Mouse (Mus musculus): ENCODE measurements around the gene Tsga13.

Gene Tsga13

DNA sequence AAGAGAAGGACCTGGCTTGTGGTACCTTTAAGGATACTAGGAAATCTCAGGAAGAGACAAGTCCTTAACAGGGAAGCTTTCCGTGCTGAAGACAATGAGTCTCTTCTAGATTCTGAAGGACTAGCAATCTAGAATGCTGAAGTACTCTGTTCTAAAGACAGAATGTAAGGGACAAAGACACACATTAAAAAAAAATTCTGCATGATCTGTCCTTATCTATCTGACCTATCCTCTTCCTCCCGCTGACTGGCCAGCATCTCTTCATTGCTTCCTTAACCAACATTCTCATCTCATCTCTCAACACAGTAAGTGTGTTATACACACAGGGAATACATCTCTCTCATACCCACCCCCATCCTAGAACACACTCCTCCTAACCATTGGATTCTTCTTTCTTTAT lies at the start of gene Tsga13:
Gene Tsga13, minus strand, starts transcription at position 101 of the 400 bp plus-strand sequence.
- DNase-seq, result no peak

DNA sequence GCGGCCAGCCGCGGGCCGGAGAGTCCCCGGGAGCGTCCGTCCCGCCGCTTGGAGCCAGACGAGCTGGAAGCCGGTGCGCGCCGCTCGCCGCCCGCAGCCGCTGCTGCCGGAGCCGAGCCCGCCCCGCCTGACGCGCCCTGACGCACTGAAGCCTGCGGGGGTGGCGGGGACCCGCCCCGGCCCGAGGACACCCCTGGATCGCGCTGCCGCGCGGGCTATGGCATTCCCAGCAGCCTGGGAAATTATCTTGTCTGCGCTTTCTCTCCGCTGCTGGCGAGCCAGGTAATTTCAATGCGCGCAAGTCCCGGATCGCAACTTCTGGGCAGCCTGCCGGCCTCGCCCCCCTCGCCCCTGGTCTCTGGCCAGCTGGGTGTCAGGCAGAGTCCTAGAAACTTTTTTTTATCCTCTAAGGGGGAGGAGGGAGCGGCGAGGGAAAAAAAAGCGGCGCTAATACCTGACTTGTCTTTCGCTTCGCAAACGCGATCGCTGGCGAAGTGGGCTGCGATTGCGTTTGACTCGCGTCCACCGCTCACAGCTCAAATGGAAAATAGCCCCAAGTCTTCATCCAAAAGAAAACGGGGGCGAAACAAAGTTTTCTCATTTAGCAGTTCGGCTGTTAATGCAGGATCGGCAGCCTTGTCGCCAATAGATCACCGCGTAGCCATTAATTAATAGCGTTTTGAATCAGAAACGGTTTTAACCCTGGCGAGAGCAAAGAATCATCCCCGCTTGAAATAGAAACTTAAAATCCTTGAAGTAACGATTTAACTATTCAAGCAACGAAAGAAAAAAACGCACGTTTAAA lies 43.6 kb upstream of the Tsga13 start, which contains the start of gene Klf14:
Gene Klf14, minus strand, starts transcription at position 343 of the 805 bp plus-strand sequence.
- DNase-seq, result peak; percentile 40

DNA sequence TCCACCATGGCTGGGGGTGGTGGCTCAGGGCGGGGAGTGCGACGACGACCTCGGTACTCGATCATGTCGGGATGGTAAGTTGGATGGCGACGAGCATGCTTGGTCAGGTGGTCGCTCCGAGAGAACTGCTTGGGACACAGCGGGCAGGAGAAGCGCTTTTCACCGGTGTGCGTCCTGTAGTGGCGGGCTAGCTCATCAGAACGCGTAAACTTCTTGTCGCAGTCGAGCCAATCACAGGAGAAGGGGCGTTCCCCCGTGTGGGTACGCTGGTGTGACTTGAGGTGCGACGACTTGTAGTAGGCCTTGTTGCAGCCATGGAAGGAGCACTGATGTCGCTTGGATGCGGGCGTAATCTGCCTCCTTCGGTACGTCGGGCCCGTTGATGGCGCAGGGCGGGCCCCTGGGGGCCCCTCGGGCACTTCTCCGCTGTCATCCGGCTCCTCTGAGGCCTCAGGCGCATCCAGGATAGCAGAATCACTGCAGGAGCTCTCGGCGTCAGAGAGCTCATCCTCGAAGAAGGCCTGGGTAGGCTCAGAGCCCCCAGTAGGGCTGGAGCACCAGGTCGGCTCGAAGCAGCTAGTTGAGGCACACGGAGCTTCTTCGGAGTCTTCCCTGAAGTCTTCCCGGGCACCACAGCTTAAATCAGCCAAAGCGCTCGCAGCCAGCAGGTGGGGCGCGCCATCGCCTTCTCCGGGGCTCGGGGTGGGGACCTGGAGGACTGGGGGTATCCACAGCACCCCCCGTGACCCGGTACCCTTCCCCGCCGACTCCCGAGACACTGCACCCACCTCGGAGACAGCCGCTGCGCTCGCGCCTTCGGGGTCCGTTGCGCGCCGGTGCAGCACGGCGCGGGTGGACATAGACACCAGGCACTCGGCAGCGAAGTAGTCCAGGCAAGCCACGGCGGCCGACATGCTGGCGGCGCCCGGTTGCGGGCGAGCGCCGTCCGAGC lies 42.7 kb upstream of the Tsga13 start:
- peak; percentile 25 for DNase-seq

DNA sequence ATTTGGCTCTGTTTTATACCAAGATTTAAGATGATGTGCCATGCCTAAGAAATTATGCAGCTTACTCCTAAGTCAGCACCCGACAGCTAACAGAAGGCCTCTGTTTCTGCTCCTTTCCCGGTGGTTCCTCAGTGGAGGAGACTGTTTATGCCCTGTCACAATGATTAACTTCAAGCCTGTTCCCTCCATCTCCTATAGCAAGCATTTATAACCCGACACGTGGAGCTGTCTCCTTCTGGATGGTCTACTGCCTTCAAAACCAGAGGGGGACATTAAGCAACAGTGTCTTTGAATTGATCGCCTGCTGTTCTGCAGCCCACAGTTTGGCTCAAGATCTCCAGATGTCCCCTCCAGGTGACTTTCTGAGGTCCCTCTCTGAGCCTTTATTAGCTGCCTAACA lies 23.9 kb upstream of the Tsga13 start:
- no peak for DNase-seq

DNA sequence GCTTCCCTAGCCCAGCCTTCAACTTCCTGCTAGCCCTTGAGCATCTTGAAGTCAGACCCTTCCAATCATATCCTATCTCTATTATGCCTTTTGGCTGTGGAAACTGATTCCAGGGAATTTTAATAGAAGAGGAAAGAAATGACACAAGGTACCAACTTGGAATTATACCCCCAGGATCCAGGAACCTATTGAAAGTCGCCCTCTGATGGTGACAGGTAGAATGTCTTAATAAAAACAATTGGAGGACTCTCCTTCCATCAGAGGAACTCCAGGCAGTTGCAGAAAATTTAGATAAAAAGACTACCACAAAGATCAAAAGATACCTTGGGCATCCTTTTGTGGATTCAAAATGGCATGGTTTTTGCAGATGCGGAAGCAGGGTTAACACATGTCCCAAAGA lies 7.4 kb upstream of the Tsga13 start:
- DNase-seq, result peak; percentile 4

DNA sequence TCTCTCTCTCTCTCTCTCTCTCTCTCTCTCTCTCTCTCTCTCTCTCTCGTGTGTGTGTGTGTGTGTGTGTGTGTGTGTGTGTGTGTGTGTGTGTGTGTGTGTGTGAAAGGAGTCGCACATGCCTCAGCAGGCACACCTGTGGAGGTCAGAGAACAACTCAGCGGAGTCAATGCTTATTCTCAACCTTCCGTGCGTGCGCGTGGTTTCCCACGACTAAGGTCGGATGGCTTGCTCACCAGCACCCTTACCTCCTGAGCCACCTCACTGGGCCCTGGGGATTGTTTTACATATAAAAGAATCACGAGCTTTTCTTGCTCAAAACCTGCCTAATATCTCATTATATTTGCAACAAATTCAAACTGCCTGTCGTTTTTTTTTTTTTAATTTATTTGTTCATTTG lies 6.5 kb upstream of the Tsga13 start:
- no peak for DNase-seq

DNA sequence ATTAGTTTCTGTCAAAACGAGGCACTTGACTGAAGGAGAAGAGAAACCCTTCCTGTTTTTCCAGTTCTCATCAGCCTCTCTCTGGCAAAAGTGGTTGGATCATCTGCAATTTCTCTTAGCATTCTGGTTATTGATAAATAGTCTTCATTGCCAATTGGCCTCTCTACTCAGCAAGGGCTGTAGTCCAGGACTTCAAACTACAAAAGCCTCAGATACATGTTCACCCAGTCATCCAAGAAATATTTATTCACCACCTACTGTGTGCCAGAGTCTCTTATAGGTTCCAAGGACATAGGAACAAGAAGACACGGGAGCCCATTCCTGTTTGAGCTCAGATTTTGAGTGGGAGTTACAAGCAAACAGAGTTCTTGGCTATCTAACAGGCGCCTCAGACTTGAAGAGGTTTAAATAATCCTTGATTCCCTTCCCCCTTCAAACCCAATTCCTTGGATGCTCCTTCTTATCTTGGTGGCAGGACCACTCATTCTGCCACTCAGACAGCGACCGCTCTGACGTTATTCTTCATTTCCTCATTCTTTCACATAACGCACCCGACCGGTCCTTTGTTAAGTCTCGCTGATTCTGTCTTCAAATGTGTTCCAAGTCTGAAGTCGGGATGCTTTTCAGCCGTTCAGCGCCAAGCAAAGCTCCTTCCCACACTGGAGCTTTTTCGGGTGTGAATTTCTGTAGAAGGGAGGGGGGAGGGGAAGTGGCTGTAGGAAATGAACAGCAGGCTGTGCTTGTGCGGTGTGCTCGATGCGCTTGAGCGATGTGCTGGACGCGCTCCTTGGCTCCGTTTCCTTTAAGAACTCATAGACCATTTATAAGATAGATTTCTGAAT lies 5.7 kb upstream of the Tsga13 start:
- DNase-seq, result peak; percentile 27

DNA sequence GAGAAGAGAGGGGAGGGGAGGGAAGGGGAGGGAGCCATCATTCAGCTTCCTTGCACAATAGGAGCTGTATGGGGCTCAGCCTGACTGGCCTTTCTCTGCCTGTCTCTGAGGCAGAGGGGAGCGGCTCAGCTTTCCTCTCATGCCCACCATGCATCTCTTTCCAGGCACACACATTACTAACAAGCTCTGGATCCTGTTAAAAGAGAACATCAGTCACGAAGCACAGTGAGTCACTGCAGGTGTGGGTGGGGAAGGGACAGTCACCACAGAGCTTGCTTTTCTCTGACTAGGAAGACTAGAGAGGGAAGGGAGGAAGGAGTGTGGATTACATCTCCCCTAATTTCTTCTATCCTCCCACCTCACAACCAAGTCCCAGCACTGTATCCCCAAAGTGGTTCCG lies 7.4 kb downstream of the Tsga13 start:
- DNase-seq, result no peak

DNA sequence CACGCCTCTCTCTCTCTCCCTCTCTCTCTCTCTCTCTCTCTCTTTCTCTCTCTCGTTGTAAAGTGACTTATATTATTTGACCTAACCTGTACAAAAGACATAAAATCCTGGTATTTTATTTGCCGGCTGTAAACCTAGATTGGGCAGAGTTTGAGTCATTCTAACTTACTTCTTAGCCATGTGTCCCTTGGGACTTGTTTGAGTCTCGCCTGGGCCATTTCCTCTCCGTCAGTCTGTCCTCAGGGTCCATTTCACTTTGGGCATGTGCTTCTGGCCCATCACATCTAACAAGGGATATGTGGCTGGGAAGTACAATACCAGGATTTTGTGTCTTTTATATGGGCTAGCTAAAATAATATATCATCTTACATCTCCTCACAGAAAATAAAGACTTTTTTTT lies 10.5 kb downstream of the Tsga13 start:
- no peak for DNase-seq

DNA sequence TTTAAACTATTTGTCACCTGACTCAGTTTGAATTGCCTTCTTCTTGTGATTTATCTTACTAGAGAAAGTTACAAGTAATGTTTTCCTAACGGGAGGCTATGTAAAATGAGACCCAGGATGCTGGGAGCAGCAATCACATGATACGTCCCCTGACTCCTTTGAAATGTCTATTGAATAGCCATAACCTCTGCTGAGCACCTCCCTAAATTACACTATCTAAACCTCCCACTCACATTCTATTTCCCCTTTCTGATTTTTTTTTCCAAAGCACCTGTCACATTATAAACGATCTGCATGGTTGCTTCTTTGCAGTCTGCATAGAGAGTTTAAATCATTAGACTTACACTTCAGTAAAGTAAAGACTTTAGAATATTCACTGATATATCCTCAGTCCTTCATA lies 11.3 kb downstream of the Tsga13 start:
- DNase-seq, result no peak

DNA sequence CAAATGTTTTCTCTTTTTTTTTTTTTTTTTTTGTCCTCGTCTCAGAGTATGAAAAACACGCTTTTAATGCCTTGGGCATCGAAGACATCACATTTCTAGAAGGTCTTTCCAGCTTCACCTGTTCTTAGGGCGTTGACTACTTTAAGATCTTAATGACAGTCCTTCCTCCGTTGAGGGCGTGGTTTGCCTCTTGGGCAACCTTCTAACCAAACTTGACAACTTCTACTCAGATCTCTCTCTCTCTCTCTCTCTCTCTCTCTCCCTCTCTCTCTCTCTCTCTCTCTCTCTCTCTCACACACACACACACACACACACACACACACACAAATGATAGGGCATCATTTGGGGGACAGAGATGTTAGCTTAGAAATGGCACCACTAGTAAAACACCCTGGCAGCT lies 17.9 kb downstream of the Tsga13 start:
- no peak for DNase-seq

DNA sequence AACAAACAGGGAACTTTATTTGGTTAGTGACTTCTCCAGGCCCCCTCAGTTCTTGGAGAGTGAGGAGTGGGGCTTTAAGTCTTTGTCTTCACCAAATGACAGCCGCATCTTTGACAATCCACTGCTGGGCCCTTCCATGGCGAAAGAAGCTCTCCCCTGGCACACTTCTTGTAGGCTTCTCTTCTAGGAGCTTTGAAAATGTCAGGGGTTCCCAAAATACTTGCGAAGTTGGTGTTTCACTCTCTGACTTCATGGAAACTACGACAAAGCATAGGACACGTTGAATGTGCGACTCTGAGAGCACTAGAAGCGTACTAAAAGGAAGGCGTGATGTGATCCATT lies 18.4 kb downstream of the Tsga13 start:
- no peak for DNase-seq

DNA sequence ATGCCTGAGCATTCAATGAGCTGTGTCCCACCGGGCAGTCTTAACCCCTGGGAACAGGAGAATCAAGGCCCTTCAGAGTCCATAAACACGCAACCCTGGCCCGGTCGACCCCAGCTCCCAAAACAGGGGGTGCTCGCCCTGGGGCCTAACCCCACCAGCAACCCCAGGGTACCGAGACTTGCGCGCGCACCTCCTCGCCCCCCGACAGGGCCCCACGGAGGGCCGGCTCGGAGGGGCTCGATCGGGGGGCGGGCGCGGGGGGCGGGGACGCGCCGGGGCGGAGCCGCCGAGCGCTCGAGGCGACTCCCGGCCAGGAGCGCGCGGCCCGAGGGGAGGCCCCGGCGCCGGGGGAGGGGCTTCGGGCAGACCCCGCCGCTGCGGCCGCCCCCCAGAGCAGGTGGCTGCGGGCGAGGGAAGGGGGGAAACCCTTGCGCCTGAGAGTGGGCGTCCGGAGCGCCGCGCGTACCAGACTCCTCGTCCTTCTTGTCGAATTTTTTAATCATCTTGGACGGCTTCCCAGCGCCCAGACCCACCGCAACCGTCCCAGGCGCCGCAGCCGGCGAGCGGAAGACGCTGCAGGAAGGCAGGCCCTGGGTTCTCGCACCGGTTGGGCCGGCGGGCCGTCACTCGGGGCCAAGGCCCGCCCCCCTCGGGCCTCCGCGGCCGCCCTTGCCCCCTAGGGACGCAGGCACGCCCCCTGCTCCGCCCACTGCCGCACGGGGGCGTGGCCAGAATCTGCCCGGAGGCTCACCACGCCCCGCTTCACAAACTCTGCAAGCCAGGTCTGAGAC lies 19.0 kb downstream of the Tsga13 start, which contains the start of gene Copg2:
Gene Copg2, minus strand, starts transcription at position 600 of the 791 bp plus-strand sequence.
- peak; percentile 96 for DNase-seq

DNA sequence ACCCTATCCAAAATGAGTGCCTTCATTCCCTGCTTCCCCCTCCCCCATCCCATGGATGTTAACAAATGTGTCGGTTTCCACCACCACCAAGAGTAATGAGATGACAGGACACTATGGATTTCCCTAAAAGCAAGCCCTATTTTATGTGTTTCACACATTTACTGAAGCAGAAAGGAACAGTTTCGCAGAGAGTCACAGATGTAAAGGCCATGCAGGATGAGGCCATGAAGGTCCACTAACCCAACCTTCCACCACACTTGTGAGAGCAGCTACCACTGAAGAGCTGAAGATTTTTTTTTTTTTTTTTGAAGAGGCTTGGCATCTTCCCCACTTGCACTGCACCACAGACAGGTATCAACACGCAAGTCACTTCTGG lies 19.6 kb downstream of the Tsga13 start:
- peak; percentile 15 for DNase-seq

DNA sequence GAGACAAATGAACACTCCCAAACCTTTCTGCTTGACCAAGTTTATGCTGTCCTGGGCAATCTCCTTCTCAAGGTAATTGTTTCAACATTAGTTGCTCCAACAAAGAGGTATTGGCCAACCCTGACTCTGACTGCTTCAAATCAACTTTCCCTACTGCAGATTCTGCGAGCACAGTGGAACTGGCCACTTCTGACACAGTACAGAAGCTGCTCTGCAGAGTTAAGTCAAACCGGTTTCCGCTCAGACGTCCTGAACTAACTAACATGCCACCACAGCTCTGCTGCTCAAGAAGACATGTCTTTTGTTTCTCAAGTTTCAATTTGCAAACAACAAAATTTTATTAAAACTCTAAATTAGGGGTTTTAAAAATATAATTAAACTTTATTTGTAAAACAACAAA lies 22.3 kb downstream of the Tsga13 start:
- peak; percentile 28 for DNase-seq

DNA sequence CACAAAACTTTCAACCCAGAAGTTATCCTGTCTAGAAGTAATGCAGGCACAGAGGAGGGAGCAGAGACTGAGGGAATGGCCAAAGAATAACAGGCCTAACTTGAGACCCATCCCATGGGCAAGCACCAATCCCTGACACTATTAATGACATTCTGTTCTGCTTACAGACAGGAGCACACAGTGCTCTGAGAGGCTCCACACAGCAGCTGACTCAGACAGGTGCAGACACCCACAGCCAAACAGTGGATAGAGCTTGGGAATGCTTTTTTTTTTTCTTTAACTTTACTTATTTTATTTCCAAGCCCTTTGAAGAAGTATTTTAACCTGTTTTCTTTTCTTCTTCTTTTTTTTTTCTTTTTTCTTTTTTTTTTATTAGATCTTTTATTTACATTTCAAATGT lies 23.6 kb downstream of the Tsga13 start:
- no peak for DNase-seq

DNA sequence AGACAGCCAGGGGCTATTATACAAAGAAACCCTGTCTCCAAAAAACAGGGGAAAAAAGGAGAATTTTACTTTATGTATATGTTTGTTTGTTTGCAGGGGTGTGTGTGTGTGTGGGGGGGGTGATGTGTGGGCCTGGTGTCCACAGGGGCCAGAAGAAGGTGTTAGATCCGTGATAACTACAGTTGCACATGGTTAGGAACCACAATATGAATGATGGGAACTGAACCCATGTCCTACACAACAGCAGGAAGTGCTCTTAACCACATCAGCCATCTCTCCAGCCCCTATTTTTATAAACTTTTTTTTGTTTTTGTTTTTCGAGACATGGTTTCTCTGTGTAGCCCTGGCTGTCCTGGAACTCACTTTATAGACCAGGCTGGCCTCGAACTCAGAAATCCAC lies 30.5 kb downstream of the Tsga13 start:
- DNase-seq, result no peak

DNA sequence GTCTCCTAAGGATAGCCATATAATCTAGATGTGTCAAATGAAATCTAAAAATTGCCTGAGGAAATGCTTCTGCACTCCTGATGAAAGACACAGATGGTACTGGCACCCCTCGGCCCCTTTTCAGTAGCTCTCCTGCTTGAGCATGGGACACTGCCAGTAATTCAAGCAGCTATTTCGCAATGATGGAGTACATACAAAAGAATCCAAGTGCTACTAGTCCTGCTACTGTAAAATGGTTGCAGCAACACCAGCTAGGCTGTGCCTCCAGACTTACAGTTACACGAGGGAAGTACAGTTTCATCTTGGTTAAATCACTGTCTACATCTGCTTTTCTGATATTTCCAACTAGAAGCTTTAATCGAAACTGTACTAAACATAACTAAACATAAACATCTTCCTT lies 31.9 kb downstream of the Tsga13 start:
- DNase-seq, result peak; percentile 58

DNA sequence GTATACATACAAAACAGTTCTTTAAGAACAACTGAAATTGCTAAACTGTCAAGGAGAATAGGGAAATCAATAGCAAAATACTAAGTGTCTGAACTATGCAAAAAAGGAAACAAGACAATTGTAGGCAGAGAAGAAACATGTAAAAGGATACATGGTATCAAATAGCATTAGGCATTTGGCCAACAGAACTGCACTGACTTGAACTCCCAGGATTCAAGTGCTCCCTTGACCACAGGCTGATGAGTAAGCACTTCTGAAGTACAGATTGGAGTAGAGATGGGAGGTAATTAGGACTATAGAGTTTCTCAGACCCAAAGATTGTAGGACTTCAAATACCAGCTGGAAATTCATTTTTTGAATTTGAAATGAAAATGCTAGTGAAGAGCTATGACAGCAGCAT lies 38.7 kb downstream of the Tsga13 start:
- DNase-seq, result no peak

DNA sequence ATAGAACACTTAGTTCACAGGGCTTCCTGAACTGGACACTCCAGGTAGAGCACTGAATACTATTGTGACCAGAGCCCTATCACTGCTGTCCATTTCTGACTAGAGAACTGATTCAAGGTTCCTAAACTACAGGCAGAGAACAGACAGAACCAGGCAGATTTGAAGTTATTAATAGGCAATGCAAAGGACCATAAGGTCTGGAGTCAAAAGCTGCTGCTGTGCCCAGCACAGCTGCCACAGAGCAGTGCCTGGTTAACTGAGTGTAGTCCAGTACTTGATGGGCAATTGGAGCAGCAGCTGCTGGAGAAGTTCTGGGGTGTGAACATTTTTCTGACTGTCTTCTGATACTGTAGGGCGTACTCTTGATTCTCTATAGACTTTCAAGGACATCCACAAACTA lies 48.9 kb downstream of the Tsga13 start:
- no peak for DNase-seq

DNA sequence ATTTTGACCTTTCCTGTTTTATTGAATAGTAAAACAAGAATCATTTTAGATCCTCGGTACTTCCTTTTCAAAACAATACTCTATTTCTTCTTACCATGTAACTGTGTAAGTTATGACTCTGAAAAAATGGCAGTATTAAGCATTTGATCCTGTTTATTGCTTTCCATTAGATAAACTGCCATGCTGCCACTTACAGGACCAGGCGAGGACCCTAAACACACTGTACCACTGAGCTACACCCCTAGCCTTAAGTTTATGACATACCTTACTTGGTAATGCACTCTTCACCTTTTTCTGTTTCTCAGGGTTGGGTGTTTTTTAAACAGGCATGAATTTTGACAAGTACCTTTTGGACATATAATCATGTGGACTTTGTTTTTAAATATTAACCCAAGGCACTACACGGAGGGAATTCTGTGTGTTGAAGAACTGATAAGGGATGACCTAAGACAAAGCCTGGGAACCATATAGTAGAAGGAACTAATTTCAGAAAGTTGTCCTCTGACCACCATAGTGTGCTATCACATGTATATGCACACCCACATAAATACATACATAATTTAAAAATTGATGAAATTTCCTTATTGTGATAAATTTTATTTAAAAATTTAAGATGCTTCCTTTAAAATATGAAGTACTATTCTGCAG lies 50.2 kb downstream of the Tsga13 start:
- no peak for DNase-seq

DNA sequence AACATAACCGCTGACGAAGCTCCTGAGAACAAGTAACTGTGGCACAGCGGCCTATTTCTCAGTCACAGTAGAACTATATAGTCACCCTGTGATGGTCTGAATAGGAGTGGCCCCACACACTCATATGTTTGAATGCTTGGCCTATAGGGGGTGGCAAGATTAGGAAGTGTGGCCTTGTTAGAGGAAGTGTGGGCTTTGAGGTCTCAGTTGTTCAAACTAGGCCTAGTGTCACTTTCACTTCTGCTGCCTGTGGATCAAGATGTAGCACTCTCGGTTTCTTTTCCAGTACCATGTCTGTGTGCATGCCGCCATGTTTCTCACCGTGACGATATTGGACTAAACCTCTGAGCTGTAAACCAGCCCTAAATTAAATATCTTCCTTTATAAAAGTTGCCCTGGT lies 59.4 kb downstream of the Tsga13 start:
- DNase-seq, result no peak

All from lung, postnatal 10 days (tissue).